Mouse (Mus musculus): Measurements from ENCODE around the gene Cul3. TPM values are rescaled to one million over a fixed set of nuclear protein-coding genes. Genes with fewer than 3 reads are reported as not detected.

The Cul3 gene
- total and polyA plus RNA-seq, 3 experiments: 65.5 to 237 (median 176) TPM

DNA sequence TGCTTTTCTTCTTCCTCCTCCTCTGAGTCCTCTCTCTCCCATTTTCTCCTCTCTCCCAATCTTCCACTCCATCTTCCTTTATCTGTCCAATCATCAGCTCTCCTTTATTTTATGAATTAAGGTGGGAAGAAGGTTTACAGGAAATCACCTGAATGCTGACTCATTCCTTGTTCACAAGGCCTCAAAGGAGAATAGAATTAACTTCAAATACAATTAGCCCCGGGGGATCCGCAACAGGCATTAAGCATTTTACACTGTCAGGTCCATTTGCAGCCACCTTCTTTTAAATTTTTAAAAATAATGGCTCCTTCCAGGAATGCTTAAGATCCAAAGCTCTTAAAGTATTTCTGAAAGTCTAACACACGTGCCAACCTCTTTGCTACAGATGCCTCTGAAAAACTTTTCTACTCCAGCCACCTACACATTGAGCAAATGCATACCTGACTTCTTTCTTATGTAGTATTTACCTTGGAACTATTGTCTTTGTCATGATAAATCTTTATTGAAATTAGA, 24.7 kb downstream of the Cul3 start:
- H3K4me1 ChIP-seq (ENCODE audit: control insufficient read depth in 1 of 2, insufficient read depth in 2 of 2): peaks cover 0 to 15% of the 10 kb centered on the region in 2 experiments; a peak in 2 of 4 replicates
- in situ Hi-C loops (cut with MboI; ENCODE audit: low pct_ligation_motif_present, low pct_unique_long_range_greater_than_20kb, low sequenced_read_pairs) (no loop called here), dilution Hi-C loops (cut with MboI; ENCODE audit: extremely low pct_ligation_motif_present, extremely low pct_unique_long_range_greater_than_20kb, low sequenced_read_pairs) (no loop called here)
- H3K4me3 ChIP-seq (replicated peaks in 1 of 3; ENCODE audit: low read depth in 2 of 3, low read length in 2 of 3, poor library complexity in 1 of 3): no peak overlapping the region
- H3K9ac ChIP-seq (ENCODE audit: insufficient read depth, low read depth): no peak overlapping the region
- H3K4me2 ChIP-seq (ENCODE audit: insufficient read depth, low read depth, poor library complexity, severe bottlenecking): no peak overlapping the region
- no peaks in the 10 kb centered on the region for H3K27me3 ChIP-seq (replicated peaks)
- TF ChIP-seq RCOR1 (conservative IDR thresholded peaks at IDR 0.05; ENCODE audit: low read depth, low read length) (no peak), GABPA (IDR thresholded peaks at IDR 0.05; ENCODE audit: insufficient replicate concordance, low read depth, low read length) (no peak), CTCF (conservative IDR thresholded peaks at IDR 0.05 in 1 of 2, IDR thresholded peaks at IDR 0.05 in 1 of 2; ENCODE audit: low read depth in 2 of 2, low read length in 2 of 2) (no peak), MEF2A (IDR thresholded peaks at IDR 0.05; ENCODE audit: borderline replicate concordance, low read depth, low read length) (no peak)
- peaks cover 27% of the 10 kb centered on the region for H3K79me2 ChIP-seq (replicated peaks; ENCODE audit: control insufficient read depth, extremely low read depth, insufficient read depth, poor library complexity, severe bottlenecking)
- DNase-seq (ENCODE audit: extremely low read depth): no peak
- peaks cover 0 to 31% of the 10 kb centered on the region in 2 experiments for H3K36me3 ChIP-seq (replicated peaks in 1 of 2; ENCODE audit: control insufficient read depth in 1 of 2, insufficient read depth in 1 of 2, low read length in 1 of 2)
- H3K9me3 ChIP-seq (replicated peaks; ENCODE audit: low read length): no peaks in the 10 kb centered on the region
- no peak overlapping the region for H3K27ac ChIP-seq (ENCODE audit: insufficient read depth, low read depth)

DNA sequence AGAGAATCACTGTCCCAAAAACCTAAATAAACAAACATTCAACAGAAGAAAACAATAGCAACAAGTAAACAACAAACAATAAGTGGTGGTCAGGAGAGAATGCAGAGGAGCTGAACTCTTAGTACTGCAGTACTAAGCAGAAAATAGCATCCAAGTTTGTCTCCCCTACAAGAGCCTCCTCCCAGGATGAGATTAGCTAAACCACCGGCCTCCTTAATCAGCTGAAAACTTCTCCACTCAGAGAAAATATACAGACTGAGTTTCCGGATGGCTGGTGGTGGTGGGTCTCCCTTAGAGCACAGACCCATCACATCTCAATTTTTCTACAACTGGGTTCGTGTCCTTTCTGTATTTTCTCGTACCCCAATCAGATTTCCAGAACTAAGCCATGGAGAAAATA, 47.0 kb downstream of the Cul3 start:
- H3K4me2 ChIP-seq (ENCODE audit: insufficient read depth, low read depth, poor library complexity, severe bottlenecking): no peak overlapping the region
- no peak for DNase-seq (ENCODE audit: extremely low read depth)
- H3K4me3 ChIP-seq (replicated peaks in 1 of 3; ENCODE audit: low read depth in 2 of 3, low read length in 2 of 3, poor library complexity in 1 of 3): no peak overlapping the region

DNA sequence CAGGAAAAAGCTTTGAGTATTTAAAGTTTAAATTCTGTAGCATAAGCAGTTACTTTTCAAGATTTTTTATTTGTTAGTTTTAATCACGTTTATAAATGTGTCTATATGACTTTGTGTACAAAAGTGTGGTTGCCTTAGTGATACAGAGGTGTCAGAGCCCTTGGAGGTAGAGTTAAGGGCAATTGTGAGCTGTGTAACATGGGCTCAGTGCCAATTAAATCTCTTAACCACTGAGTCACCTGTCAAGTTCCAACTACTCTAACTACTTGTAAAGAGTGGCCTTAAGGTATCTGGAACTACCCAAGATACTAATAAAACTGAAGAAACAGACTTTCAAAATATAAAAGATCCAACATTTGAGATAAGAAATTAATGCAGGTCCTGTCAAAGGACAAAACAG, 61.5 kb downstream of the Cul3 start:
- in situ Hi-C loops (cut with MboI; ENCODE audit: low pct_ligation_motif_present, low pct_unique_long_range_greater_than_20kb, low sequenced_read_pairs): no loop called here
- peaks cover 23 to 79% of the 10 kb centered on the region in 2 experiments for H3K36me3 ChIP-seq (replicated peaks in 1 of 2; ENCODE audit: control insufficient read depth in 1 of 2, insufficient read depth in 1 of 2, low read length in 1 of 2)
- no peak overlapping the region for H3K4me3 ChIP-seq (replicated peaks in 1 of 3; ENCODE audit: low read depth in 2 of 3, low read length in 2 of 3, poor library complexity in 1 of 3)

More for the DNA sequence above, 47.0 kb downstream of the Cul3 start:
- H3K4me1 ChIP-seq (ENCODE audit: control insufficient read depth in 1 of 2, insufficient read depth in 2 of 2): peaks cover 3 to 22% of the 10 kb centered on the region in 2 experiments; a peak in 3 of 4 replicates
- in situ Hi-C loops (cut with MboI; ENCODE audit: low pct_ligation_motif_present, low pct_unique_long_range_greater_than_20kb, low sequenced_read_pairs) (no loop called here), dilution Hi-C loops (cut with MboI; ENCODE audit: extremely low pct_ligation_motif_present, extremely low pct_unique_long_range_greater_than_20kb, low sequenced_read_pairs) (no loop called here)
- H3K9ac ChIP-seq (ENCODE audit: insufficient read depth, low read depth): no peak overlapping the region
- H3K36me3 ChIP-seq (replicated peaks in 1 of 2; ENCODE audit: control insufficient read depth in 1 of 2, insufficient read depth in 1 of 2, low read length in 1 of 2): peaks cover 5 to 18% of the 10 kb centered on the region in 2 experiments
- no peaks in the 10 kb centered on the region for H3K9me3 ChIP-seq (replicated peaks; ENCODE audit: low read length)
- no peaks in the 10 kb centered on the region for H3K27me3 ChIP-seq (replicated peaks)
- TF ChIP-seq SIN3A (IDR thresholded peaks at IDR 0.05; ENCODE audit: low read length): no peak
- no peak for TF ChIP-seq MYC (IDR thresholded peaks at IDR 0.05; ENCODE audit: low read depth, low read length)
- no peak for TF ChIP-seq MAFK (IDR thresholded peaks at IDR 0.05; ENCODE audit: insufficient replicate concordance, low read length)
- TF ChIP-seq UBTF (IDR thresholded peaks at IDR 0.05; ENCODE audit: low read depth, low read length): no peak
- TF ChIP-seq ZKSCAN1 (IDR thresholded peaks at IDR 0.05; ENCODE audit: borderline replicate concordance, low read depth, low read length): no peak
- no peak for TF ChIP-seq ELF1 (IDR thresholded peaks at IDR 0.05; ENCODE audit: low read depth, low read length)
- TF ChIP-seq NRF1 (IDR thresholded peaks at IDR 0.05; ENCODE audit: low read depth, low read length): no peak
- no peak for TF ChIP-seq JUN (IDR thresholded peaks at IDR 0.05; ENCODE audit: insufficient read depth, low read depth, low read length)
- TF ChIP-seq CHD2 (IDR thresholded peaks at IDR 0.05; ENCODE audit: low read length): no peak
- no peak for TF ChIP-seq RCOR1 (conservative IDR thresholded peaks at IDR 0.05; ENCODE audit: low read depth, low read length)
- no peak for TF ChIP-seq TCF12 (IDR thresholded peaks at IDR 0.05; ENCODE audit: low read depth, low read length)
- no peak for TF ChIP-seq BHLHE40 (IDR thresholded peaks at IDR 0.05; ENCODE audit: low read depth, low read length)
- no peak for TF ChIP-seq MEF2A (IDR thresholded peaks at IDR 0.05; ENCODE audit: borderline replicate concordance, low read depth, low read length)
- no peak for TF ChIP-seq ZMIZ1 (IDR thresholded peaks at IDR 0.05; ENCODE audit: low read depth, low read length)
- no peak for TF ChIP-seq CHD1 (IDR thresholded peaks at IDR 0.05; ENCODE audit: low read depth, low read length)
- no peak overlapping the region for H3K27ac ChIP-seq (ENCODE audit: insufficient read depth, low read depth)
- peaks cover 39% of the 10 kb centered on the region for H3K79me2 ChIP-seq (replicated peaks; ENCODE audit: control insufficient read depth, extremely low read depth, insufficient read depth, poor library complexity, severe bottlenecking)

More for the DNA sequence above, 61.5 kb downstream of the Cul3 start:
- Histone ChIP-seq H3K9me3 (replicated peaks; ENCODE audit: low read length) (no peaks in the 10 kb centered on the region), H3K79me2 (replicated peaks; ENCODE audit: control insufficient read depth, extremely low read depth, insufficient read depth, poor library complexity, severe bottlenecking) (no peaks in the 10 kb centered on the region), H3K9ac (ENCODE audit: insufficient read depth, low read depth) (no peak overlapping the region), H3K4me2 (ENCODE audit: insufficient read depth, low read depth, poor library complexity, severe bottlenecking) (no peak overlapping the region), H3K27ac (ENCODE audit: insufficient read depth, low read depth) (no peak overlapping the region), H3K27me3 (replicated peaks) (no peaks in the 10 kb centered on the region), H3K4me1 (ENCODE audit: control insufficient read depth in 1 of 2, insufficient read depth in 2 of 2) (no peaks in the 10 kb centered on the region)
- TF ChIP-seq NELFE (IDR thresholded peaks at IDR 0.05; ENCODE audit: low read depth, low read length) (no peak), RAD21 (IDR thresholded peaks at IDR 0.05; ENCODE audit: low read depth, low read length) (no peak), CHD1 (IDR thresholded peaks at IDR 0.05; ENCODE audit: low read depth, low read length) (no peak), TCF12 (IDR thresholded peaks at IDR 0.05; ENCODE audit: low read depth, low read length) (no peak), RCOR1 (conservative IDR thresholded peaks at IDR 0.05; ENCODE audit: low read depth, low read length) (no peak), CHD2 (IDR thresholded peaks at IDR 0.05; ENCODE audit: low read length) (no peak), MYC (IDR thresholded peaks at IDR 0.05; ENCODE audit: low read depth, low read length) (no peak), MAX (IDR thresholded peaks at IDR 0.05; ENCODE audit: low read length) (no peak), USF1 (IDR thresholded peaks at IDR 0.05; ENCODE audit: low read depth, low read length) (no peak), HCFC1 (IDR thresholded peaks at IDR 0.05; ENCODE audit: low read depth, low read length) (no peak)
- no peak for DNase-seq (ENCODE audit: extremely low read depth)
- dilution Hi-C loops (cut with MboI; ENCODE audit: extremely low pct_ligation_motif_present, extremely low pct_unique_long_range_greater_than_20kb, low sequenced_read_pairs): no loop called here

Data from CH12.LX (cell line).